Mouse (Mus musculus) gastrocnemius, postnatal 4 days (tissue): ENCODE results near the gene Senp1. TPM values are rescaled to one million over a fixed set of nuclear protein-coding genes. Genes with fewer than 3 reads are reported as not detected.

Source experiments
- DNase-seq, 2 experiments: peaks; one replicate each; pipeline ENCODE4 v3.0.0; 2021 to 2022; ENCODE audit warnings: low spot score in 2 of 2, mixed read lengths in 2 of 2
- total RNA-seq, 2 experiments: library from RNA; stranded (reverse); gene quantifications; 2 replicates each; pipeline ENCODE4 v1.2.3; 2021

The Senp1 gene
- total RNA-seq, 2 experiments from 2014 or later = 17.7 to 21.7 TPM

DNA sequence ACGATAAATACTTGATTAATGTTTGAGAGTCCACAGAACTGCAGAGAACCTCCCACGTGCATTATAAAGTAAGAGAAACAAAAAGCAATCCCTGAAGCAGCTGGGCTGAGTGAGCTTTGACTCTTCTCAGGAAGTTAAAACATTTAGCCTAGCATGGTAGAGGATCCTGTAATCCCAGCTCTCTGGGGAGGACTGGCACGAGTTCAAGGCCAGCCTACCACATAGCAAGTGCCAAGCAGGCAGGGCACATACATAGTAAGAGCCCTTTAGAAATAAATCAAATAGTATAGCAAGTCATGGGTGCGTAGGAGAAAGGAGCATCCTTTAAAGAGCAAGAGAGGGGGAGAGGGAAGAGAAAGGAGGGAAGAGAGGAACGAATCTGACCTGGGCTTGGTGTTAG lies 27.7 kb downstream of the Senp1 start:
- no peak for DNase-seq

- no peak for DNase-seq
These were observed 38.3 kb downstream of the Senp1 start for GRCm38 (mm10) chr15:98055246-98055645.

DNA sequence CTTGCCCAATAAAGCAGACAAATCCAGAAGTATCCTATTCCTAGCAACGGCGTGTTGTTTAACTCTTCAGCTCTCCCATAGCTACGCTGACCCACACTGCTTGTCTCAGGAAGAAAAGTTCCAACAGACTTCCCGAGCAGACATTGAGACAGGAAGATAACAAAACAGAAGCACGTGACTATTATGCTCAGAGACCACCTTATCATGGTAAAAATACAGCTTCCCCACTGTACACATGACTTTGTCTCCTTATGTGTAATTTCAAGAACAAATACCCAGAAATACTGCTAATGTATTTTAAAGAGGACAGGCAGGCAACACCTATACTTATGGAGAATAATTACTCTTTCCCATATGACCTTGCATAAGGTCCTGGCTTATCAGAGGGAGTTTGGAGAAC lies 41.9 kb downstream of the Senp1 start:
- DNase-seq = no peak

DNA sequence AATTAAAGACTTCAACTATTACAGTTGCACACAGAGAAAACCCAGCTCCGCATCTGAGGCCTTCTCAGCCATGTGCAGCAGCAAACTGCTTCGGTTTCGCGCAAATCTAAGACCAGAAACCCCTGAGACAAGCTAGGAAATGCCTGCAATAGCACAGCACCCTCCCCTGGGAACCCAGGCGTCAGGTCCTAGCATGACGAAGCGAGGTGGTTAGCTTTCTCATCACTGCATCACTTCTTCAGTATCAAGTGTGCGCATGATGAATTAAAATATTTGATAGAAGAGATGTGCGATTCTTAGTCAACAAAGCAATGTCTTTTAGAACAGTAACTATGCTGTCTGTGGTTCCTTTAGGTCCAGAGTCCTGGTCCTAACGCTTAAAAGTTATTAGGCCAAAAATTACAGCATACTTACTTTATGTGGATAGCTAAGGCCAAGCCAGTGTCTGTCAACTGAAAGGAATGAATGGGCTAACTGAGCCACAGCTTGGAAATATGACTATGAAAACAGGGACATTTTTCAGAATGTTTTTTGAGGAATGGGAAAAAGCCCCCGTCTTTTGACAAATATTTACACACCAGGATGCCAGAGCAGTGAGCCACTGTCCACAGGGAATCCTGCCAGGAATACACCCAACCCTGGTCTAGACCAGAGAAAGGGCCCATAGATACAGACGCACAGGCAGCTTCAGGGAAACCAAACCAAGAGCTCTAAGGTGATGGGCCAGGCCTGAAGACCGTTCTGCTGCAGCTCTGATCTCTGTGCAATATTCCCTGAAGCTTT lies 44.4 kb downstream of the Senp1 start:
- no peak for DNase-seq

- no peak for DNase-seq
These were observed 49.2 kb downstream of the Senp1 start for GRCm38 (mm10) chr15:98044387-98044786.

GRCm38 (mm10) chr15:98043967-98044366 lies 49.6 kb downstream of the Senp1 start:
- DNase-seq = no peak

- DNase-seq = no peak
These were observed 51.0 kb downstream of the Senp1 start for GRCm38 (mm10) chr15:98042508-98042907.

- no peak for DNase-seq
These were observed 53.9 kb downstream of the Senp1 start for GRCm38 (mm10) chr15:98039682-98040081.

DNA sequence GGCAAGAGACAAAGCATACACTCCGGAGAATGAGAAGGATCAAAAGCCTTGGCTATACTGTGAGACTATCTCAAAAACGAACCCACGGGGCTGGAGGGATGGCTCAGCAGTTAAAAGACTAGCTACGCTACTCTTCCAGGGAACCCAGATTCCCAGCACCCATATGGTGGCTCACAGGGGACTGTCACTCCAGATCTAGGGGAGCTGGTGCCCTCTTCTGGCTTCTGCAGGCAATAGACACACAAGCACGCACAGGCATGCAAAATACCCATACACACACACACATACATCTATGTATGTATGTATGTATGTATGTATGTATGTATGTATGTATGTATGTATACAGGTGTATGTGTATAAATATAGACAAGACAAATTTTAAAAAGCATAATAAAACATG lies 57.0 kb downstream of the Senp1 start:
- DNase-seq = no peak

DNA sequence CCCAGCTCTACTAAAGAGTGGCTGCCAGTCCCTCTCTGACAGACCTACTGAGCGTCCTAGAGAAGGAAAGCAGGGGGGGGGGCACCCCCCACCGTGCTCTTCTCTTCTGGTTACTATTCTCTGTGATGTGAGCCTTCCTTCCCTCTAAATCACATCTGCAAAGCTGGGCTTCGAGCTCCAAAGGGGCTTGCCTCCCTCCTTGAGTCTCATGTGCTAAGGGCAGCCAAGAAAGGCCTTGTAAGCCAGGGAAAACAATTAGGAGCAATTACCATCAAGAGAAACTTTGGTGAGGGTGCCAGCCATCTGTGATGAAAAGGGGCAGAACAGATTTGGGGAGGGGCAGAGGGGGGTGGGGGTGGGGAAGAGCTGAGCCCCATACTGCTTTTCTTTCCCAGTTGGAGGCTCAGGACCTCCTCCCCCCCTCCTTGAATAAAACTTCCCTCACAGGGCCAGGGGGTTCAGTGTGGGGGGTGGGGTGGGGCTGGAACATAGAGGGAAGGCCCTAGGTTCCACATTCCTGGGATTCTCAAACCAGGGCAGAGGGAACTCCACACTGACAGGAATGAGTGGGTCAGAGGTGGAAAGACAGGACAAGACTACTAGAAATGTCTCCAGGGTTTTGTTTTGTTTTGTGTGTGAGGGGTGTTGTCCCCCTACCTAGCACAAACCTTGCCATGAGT lies 58.3 kb downstream of the Senp1 start:
- no peak for DNase-seq

DNA sequence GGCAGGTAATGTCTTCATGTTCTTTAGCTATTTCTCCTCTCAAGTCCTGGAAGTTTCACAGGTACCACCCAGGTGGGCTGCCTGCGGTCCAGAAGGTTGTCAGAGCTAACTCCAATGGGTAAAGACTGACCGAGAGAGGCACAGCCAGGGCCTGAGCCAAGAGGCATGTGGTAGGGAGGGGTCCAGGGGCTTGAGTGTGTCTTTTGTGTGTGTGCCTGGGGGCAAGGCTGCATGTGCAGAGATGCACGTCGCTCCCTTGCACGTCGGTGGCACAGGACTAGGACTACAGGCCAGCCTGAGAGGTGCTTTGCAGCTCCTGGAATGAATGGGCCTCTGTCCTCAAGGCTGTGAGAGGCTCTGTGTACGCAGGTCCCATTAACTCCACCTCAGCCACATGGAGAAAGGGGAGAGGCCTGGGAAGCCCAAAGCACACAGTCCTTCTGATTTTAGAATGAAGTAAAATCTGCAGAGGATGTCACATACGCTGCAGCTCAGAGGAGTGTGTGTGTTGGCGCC lies 60.3 kb downstream of the Senp1 start:
- no peak for DNase-seq

- no peak for DNase-seq
These were observed 63.7 kb downstream of the Senp1 start for GRCm38 (mm10) chr15:98029798-98030197.

- no peak for DNase-seq
These were observed 66.3 kb downstream of the Senp1 start for GRCm38 (mm10) chr15:98026967-98027904.

- no peak for DNase-seq
These were observed 67.9 kb downstream of the Senp1 start for GRCm38 (mm10) chr15:98025611-98026010.

GRCm38 (mm10) chr15:98023137-98023536 lies 70.4 kb downstream of the Senp1 start:
- DNase-seq = no peak

- no peak for DNase-seq
These were observed 71.7 kb downstream of the Senp1 start for GRCm38 (mm10) chr15:98021886-98022285.

- no peak for DNase-seq
These were observed 74.5 kb downstream of the Senp1 start for GRCm38 (mm10) chr15:98019047-98019446.

DNA sequence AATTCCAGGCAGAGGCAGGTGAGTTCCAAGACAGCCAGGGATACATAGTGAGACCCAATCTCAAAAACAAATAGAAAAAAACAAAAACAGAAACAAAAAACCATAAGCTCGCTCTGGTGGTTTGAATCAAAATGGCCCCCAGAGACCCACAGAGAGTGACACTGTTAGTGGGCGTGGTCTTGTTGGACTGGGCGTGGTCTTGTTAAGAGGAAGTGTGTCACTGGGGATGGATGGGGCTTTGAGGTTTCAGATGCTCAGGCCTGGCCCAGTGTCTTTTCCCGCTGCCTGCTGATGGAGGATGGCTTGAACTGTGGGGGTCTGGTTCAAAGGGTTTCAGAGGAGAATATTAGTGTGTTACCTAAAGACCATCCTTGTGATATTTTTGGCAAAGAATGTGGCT lies 75.6 kb downstream of the Senp1 start:
- DNase-seq = no peak

DNA sequence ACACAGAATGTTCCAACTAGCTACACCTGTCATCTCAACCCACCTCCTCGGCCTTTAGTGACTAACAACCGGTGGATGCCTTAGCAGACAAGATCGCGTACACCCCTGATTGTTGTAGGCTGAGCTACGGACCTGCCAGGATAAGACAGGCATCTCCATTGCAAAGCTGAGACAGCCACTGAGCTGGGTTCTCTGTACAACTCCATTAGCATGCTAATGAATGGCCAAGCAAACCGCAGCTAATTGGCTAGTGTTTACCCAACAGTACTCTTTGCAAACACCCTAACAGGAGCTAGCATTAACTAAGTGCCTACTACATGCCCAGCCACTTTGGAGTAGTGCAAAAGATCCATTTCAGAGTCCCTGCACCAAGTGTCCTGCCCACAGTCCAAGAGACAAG lies 80.7 kb downstream of the Senp1 start:
- DNase-seq = no peak

DNA sequence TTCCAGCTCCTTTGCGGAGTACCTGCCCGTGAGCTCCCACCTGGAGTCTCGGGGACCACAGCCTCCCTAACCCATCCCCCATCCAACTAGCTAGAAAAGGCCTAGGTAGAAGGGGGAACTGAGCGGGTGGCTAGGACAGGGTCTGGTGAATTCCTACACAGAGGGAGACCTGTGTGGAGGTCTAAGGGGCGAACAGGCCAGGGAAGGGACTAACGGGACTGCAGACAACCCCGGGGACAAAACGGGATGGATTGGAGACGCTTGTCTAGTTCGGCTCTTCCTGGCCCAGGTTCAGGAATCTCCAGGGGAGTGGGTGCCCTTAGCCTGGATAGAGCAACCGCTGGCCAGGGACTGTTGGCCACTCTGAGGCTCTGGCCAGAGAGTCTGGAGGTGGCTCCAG lies 88.4 kb downstream of the Senp1 start:
- DNase-seq = no peak

DNA sequence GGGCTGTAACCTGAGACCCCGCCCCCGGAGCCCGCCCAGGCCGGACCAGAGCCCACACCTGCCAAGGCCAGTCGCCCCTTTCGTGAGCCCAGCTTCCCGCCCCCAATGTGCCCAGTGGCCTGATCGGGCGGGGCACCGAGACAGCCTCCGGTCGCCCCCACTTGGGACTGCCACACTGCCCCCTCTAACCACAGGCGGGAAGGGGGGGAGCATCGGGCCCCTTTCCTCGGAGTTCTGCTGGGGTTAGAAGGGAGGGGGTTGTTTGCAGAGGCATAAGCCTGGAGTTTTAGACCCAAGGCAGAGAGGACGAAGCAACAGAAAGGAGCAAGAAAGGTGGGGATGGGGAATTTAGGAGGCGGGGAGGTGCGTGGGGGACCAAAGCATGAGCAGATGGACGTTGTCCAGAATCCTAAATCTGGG lies 88.8 kb downstream of the Senp1 start:
- DNase-seq = no peak
